Mouse (Mus musculus): ENCODE measurements at regions not wholly inside any gene's neighbourhood (a gene's known extent, or its start where the extent isn't known, plus 50 kb on each side); places are given as distances from the start of the nearest gene placed in this dataset.

- no peak for DNase-seq
These were observed 1053.6 kb upstream of the Celf2 start for GRCm38 (mm10) chr2:8562948-8563347.

GRCm38 (mm10) chr2:8546116-8546515 lies 1036.8 kb upstream of the Celf2 start:
- DNase-seq = no peak

- no peak for DNase-seq
These were observed 1027.5 kb upstream of the Celf2 start for GRCm38 (mm10) chr2:8536842-8537241.

GRCm38 (mm10) chr2:8498466-8498865 lies 989.1 kb upstream of the Celf2 start:
- no peak for DNase-seq

GRCm38 (mm10) chr2:8477827-8478528 lies 968.6 kb upstream of the Celf2 start:
- no peak for DNase-seq

GRCm38 (mm10) chr2:8470546-8470945 lies 961.2 kb upstream of the Celf2 start:
- no peak for DNase-seq

- DNase-seq = no peak
These were observed 959.6 kb upstream of the Celf2 start for GRCm38 (mm10) chr2:8468989-8469388.

- DNase-seq = no peak
These were observed 959.0 kb upstream of the Celf2 start for GRCm38 (mm10) chr2:8468351-8468750.

- no peak for DNase-seq
These were observed 958.3 kb upstream of the Celf2 start for GRCm38 (mm10) chr2:8467531-8468203.

- no peak for DNase-seq
These were observed 943.3 kb upstream of the Celf2 start for GRCm38 (mm10) chr2:8452566-8453243.

- no peak for DNase-seq
These were observed 931.9 kb upstream of the Celf2 start for GRCm38 (mm10) chr2:8441230-8441629.

GRCm38 (mm10) chr2:8429652-8430343 lies 920.4 kb upstream of the Celf2 start:
- DNase-seq = no peak

GRCm38 (mm10) chr2:8428145-8428544 lies 918.8 kb upstream of the Celf2 start:
- no peak for DNase-seq

- no peak for DNase-seq
These were observed 918.4 kb upstream of the Celf2 start for GRCm38 (mm10) chr2:8427720-8428119.

- DNase-seq = peak; percentile 8 to 41
These were observed 906.6 kb upstream of the Celf2 start for GRCm38 (mm10) chr2:8415917-8416316.

GRCm38 (mm10) chr2:8394128-8394527 lies 884.8 kb upstream of the Celf2 start:
- DNase-seq = no peak

GRCm38 (mm10) chr2:8389530-8389929 lies 880.2 kb upstream of the Celf2 start:
- no peak for DNase-seq

- peak; percentile 5 to 40 for DNase-seq
These were observed 870.9 kb upstream of the Celf2 start for GRCm38 (mm10) chr2:8380246-8380645.

GRCm38 (mm10) chr2:8379590-8379989 lies 870.2 kb upstream of the Celf2 start:
- DNase-seq = no peak

GRCm38 (mm10) chr2:8347867-8348266 lies 838.5 kb upstream of the Celf2 start:
- DNase-seq = no peak

- DNase-seq = no peak
These were observed 835.4 kb upstream of the Celf2 start for GRCm38 (mm10) chr2:8344748-8345147.

GRCm38 (mm10) chr2:8338271-8338670 lies 828.9 kb upstream of the Celf2 start:
- DNase-seq = no peak

- no peak for DNase-seq
These were observed 786.6 kb upstream of the Celf2 start for GRCm38 (mm10) chr2:8296001-8296400.

Measured in heart, adult 18-20 months (tissue).